Mouse (Mus musculus) thymus, postnatal 4 days (tissue): ENCODE measurements at regions not wholly inside any gene's neighbourhood (a gene's known extent, or its start where the extent isn't known, plus 50 kb on each side); places are given as distances from the start of the nearest gene placed in this dataset.
"Not testable (repeated sequence)": the region's sequence is repeated elsewhere in the genome, so short reads cannot be mapped to it uniquely, and the experiment has no call there.

Source experiments
- DNase-seq: peaks from one replicate; pipeline ENCODE4 v3.0.0; 2021

DNA sequence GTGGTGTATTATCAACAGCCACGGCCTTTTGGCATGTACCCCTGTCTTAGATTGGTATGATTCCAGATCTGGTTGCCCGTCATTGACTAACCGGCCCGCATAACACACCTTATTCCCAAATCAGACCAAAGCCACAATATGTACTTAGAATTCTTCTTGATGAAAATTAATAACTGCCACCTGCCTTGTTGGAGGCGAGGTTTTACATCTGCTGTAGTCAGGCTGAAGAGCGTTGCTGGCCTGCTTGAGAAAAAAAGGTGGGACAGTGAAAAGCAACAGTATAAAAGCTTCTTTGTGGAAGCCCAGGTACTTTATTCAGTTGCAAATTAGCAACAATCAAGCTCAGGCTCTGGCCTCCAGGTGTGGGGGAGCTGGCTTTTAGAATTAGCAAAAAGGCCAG, 223.6 kb upstream of the Car8 start:
- DNase-seq = not testable (repeated sequence)

DNA sequence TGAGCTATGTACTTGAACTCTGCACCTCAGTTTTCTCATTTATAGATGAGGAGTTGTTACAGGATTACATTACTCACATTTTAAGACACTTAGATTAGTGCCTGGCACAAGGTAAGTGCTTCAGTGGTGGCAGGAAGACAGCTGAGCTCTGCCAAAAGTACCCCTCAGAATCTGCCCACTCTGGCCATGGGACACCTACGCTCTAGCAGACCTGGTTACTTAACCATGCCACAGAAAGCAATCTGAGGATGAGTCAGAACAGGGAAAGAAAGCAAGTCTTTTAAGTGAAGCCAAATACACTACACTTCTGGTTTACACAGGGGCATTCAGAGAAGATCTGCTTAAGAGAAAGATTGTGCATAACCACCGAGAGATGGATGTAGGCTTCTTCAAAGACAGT, 215.5 kb upstream of the Car8 start:
- no peak for DNase-seq

DNA sequence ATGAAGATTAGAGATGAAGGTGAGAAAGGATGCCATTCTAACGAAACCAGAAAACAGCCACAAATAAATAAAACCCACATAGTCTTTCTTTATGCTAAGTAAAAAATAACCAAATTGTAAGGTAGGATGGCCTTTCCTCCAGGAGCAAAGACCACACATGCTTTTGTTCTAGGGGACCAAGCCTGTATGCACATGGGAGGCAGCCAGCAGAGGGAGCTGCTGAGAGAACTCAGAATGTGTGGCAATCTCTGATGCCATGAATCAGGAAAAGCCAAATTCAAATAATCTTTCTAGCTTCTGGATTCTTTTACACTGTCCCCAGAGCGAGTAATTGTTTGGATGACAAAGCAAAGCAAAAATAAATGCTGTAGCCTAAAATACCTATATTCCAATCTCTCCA, 193.6 kb upstream of the Car8 start:
- DNase-seq = peak; percentile 70

DNA sequence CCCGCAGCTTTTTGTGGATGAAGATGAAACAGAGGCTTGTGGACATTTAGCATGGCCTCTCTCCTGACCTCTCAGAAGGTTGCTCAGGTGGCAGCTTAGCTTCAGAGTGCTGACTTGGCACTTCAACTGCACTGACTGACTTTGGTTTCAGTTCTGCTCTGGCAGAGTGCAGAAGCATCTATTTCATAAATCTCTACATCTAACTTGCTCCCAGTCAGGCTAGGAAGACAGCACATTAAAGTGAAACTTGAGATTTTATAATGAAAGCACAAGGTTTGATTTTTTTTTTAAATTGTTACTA, 192.1 kb upstream of the Car8 start:
- DNase-seq = no peak

DNA sequence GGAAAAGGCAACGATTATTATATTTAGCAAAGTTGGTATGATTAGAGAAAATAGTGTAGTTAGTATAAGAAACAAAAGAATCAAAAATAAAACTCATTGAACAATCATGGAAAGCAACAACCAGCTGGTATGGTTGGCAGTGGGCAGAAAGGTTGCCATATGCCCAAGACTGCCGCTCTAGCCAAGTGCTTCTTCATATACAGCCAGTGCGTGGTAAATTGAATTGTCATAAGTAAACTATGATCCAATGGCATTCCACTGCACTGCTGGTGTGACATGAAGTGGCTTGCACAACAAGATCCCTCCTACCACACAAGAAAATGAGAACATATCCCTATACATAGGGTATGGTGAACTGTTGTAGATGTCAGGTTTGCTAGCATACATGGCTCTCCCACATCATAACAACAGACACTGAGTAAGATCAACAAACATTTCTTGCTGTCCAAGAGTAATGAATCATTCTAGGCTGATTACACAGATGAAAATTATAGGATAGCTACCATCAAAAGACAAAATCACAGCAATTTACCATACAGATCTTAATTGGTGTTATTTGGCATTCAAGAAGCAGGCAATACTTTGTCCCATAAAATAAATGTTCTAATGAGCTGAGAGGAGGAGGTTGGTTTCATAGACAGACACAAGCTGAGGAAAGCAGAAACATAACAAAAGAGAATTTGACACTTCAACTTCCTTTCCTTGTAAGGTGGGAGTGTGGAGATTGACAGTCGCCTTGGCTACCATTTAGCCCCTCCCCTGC, 191.6 kb upstream of the Car8 start:
- no peak for DNase-seq

GRCm38 (mm10) chr4:8429771-8430170, 190.9 kb upstream of the Car8 start:
- no peak for DNase-seq

DNA sequence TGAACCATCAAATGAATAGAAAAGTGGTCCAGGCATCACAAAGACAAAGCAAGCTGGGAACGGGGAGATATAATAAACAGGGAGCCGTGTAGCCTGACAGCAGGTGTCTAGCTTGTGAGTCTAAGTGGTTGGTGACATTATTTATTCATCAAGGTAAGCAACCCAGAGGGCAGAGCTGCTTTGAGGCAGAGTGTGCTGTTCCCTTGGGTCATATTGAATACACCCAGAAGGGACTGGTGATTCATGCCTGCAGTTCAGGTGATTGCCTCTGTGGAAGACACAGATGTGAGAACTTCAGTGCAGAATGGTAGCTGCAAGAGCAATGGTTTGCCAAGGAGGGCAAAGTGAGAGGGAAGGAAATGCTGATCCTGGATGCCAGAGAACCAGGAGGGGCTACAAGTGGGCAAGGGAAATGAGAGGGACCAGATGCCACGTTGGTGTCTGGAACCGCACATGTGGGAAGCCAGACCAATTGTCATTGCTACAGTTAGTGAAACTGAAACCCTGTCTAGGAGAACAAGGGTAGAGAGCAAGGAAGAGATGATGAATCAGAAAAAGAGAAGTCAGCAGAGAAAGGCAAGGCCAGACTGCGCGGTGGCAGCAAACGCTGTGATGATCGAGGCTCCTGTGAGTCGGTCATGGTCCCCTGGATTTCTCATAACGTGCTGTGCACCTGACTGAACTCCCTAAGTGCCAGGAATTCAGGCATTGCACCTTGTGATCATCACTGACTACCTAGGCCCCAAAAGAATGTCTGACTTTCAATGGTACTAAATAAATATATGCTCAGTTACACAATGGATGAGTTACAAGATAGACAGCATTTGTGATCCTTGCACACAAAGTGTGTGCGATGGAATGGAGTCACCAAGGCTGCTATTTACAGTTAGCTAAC, 190.0 kb upstream of the Car8 start:
- DNase-seq = no peak

DNA sequence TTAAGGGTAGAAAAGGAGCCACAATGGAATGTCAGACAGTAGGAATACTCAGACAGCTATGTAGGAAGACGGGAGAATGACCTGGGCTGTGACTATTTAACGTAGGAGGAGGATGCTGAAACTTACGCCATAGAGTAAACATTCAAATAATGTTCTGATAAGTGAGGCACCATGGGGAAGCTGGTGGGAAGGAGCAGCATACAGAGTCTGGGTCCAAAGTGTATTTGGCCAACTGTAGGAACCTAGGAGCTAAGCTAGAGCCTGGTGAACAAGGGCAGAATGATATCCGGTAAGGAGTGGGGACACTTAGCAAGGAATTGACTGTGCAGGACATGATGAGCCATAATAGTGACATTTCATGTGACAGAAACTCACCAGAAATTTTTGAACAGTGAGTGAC, 189.0 kb upstream of the Car8 start:
- DNase-seq = no peak

DNA sequence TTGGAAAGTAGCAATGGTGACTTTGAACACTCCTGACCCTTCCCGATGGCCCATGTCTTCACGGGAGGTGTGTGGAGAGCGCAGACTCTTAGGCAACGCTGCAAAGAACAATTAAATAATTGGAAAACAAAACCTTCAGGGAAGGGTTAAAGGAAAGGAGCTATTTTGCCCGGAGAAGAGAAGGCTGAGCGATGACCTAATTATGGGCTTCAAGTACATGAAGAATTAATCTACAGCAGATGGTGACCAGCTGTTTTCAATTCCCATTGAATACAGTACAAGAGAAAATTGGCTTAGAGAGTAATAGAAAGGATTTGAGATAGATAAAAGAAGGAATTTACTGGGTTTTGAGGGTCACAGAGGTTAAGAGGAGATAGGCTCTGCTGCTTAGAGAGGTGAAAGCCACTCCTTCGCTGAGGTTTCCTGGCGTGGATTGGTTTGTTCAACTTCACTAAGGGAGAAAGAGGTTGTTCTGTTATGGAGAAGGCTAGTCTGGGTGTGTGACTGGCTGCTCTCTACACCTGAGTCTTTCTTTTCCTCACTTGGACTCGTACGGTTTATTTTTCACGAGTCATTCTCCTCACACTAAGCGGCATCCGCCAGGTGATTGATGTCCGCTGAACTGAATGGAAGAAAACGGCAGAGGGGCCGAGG, 184.7 kb upstream of the Car8 start:
- no peak for DNase-seq

DNA sequence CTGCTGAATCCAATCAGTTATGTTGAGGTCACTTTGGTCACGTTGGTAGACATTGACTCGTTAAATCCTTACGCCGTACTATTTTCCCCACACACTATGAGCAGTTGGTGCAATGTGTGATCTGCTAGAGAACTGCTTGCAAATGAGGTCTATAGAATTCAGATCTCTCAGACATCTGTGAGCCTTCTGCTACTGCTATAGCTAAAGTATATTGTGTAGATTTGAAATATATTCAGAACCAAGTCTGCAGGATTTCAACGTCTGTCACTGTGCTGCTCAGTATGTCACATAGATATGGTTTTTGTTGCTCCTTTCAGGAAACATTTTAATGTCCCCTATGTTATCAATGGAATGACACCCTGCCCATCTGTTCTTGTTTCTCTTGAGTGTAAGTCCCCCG, 182.4 kb upstream of the Car8 start:
- no peak for DNase-seq

DNA sequence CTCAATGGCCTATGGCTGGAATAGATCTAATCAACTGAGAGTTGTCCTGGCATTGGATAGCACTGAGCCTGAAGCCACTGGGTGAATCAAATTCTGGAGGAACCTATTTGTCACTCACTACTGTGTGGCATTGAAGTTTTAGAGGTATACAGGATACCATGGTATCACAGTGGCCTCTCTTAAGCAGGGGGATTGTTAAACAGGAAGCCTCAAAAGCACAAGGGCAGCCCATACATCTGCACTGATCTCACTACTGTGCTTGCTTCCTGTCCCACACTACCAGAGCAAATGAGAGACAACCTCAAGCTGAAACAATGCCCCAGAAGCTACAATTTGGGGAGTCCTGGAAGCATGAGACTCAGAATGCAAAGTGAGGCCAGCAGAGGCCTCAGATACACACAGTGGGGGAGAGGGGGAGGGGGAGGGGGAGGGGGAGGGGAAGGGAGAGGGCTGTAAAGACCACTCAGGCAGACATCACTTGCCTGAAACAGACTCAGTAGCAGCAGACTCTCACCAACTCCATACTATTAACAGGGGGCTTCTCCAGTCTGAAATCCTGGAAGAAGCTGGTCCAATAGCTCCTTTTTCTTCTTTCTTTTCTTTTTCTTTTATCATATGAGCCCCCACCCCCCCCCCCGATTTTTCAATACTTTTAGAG, 179.7 kb upstream of the Car8 start:
- peak; percentile 34 for DNase-seq

- DNase-seq = peak; percentile 21
Measured at GRCm38 (mm10) chr4:8417821-8418220, 179.0 kb upstream of the Car8 start.

- DNase-seq = no peak
Measured at GRCm38 (mm10) chr4:8413307-8413706, 174.5 kb upstream of the Car8 start.

DNA sequence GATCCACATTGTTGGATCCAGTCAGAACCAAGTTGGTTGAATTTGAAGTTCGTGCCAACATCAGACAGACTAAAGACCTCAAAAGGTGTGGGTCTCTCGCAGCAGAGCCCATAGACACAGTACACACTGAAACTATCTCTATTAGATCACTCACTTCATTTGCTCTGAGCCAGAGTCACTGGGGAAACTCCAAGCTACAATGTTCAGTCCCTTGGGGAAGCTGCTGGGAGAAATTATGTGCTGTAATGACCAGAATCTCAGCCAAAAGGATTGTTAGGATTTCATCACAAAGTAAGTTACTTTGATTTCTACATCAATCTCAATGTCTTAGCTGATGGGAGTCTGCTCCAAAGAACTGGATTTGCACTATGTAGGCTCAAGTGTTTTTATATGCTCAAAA, 161.2 kb upstream of the Car8 start:
- no peak for DNase-seq

DNA sequence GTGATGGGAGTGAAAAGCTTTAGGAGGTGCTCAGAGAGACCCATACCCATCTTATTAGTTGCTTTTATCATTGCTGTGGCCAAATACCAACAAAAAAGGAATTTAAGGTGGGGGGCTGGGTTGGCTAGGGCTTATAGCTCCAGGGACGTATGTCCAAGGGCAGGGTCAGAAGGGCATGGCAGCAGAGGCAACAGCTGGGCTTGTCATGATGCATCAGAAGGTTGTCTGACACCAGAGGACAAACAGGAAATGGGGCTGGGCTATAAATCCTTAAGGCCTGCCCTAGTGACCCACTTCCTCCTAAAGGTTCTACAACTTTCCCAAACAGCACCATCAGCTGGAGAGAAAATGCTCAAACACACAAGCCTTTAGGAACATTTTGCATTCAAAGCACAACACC, 160.6 kb upstream of the Car8 start:
- no peak for DNase-seq

- no peak for DNase-seq
Measured at GRCm38 (mm10) chr4:8398969-8399368, 160.1 kb upstream of the Car8 start.

- DNase-seq = no peak
Measured at GRCm38 (mm10) chr4:8383162-8383561, 144.3 kb upstream of the Car8 start.

DNA sequence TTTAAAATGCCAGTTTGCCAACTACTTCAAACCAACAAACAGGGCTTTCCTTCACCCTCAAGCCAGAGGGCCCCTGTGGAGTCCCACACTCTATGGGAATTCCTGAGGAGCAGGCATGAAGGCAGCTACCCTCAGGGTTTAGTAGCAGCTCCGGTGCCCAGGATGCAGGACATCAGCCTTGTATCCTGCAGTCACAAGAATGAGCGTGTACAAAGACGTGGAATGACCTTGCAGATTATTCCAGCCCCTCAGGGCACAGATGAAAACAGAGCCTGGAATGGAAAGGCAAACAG, 143.2 kb upstream of the Car8 start:
- no peak for DNase-seq

DNA sequence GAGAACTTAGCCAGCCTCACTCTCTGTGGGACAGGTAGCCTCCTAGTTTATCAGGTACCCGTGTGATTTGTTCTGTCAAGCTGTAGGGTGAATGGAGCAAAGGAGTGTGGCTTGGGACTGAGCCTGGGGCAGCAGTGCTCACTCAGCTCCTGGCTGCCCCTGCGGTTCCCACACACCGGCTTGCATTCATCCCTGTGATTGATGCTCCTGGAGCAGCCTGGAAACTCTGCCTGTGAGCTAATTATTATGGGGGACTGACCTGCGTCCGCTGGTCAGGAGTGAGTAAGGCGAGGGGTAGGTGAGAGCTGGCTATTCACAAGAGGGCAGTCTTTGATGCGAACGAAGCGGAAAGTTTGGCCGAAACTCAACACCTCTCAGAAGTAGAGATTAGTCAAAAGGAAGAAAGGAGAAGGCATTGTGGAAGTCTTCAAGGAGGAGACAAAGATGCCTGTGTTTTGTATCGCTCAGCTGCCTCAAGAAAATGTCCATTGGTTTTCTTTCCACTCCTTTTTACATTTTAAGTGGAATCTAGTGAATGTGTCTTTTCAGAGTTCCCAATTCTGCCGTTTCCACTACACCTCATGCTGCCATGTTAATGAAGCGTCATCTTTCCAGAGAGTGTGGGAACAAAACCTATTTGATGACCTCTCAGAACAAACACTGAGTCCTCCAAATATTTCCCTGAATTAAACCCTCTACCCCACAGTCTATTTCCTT, 142.7 kb upstream of the Car8 start:
- DNase-seq = no peak

DNA sequence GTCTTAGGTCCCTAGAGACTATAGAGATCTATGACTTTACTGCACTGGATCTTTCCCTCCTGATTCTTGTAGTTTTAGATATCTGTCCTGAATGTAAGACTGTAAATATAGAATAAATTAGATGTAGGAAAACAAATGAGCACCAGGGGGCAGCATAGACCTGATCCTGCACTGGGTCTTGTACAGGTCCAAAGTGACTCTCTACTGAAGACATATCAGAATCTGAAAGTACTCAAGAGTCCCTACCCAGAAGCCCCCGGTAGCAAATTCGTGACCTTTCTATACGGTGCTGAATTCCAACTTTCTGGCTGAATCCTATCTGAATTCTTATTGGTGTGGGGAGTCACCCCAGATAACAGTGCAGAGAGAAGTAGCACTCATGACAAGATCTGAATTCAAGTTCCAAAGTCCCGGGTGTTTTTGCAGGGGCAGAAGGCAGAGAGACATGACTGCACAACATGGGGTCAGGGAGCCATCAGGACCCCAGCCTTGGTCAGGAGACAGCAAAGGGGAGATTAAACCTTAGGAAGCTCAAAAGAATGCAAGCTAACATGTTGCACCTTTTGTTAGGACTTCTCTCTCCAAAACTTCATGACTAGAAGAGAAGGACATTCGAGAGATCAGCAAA, 142.0 kb upstream of the Car8 start:
- peak; percentile 59 for DNase-seq

DNA sequence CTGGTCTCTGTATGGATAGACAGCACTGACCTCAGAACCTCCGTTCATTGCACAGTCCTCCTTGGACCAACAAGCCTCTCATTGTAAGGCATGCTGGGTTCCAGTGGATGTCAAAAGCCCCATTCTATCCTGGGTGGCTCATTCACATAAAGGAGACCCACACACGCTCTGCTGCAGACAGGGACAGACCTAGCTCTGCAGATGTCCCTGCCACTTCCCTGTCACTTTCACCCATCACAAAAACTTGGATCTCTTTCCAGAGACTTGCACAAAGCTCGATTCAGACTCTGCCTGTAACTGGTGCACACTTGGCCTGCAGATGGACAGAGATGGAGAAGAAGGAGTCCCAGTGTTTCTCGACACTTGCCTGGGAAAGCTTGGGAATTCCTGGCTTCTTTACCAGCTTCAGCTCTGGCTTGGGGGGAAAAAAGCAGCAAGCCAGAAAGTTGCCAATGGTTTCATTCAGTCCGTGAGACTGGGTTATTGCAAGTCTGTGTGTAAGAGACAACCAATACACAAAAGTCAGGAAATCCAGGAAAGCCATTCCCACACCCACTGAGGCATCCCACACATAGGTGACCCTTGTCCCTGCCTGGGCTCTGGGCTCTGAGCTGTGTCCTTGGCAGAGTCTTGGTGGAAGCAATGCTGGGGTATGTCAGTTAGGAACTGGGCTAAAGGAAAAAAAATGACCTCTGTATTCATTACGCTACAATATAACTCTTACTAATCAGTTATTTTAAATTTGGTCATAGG, 136.1 kb upstream of the Car8 start:
- no peak for DNase-seq

- DNase-seq = no peak
Measured at GRCm38 (mm10) chr4:8374061-8374460, 135.2 kb upstream of the Car8 start.
